Mouse (Mus musculus) intestine, embryonic 15.5 days (tissue): Measurements from ENCODE around the gene Irs2. TPM values are rescaled to one million over a fixed set of nuclear protein-coding genes. Genes with fewer than 3 reads are reported as not detected.

ENCODE experiments used
- ATAC-seq: fragments of 200-750 bp; cut with Nextera tagmentation; 2 replicates; pipeline ENCODE4 v1.8.0; 2017; ENCODE audit warnings: moderate TSS enrichment, moderate library complexity
- H3K27ac ChIP-seq: fragments of 300-500 bp; sonication (generic); 2 replicates; pipeline ENCODE4 v1.5.1; 2015; ENCODE audit warnings: mild to moderate bottlenecking, inconsistent platforms
- H3K27me3 ChIP-seq: fragments of 300-500 bp; sonication (generic); replicated peaks from 2 replicates; pipeline ENCODE4 v1.6.1; 2015; ENCODE audit warnings: inconsistent platforms
- H3K36me3 ChIP-seq: fragments of 300-500 bp; sonication (generic); 2 replicates; pipeline ENCODE4 v1.6.1; 2015; ENCODE audit warnings: inconsistent platforms
- H3K4me1 ChIP-seq: fragments of 300-500 bp; sonication (generic); replicated peaks from 2 replicates; pipeline ENCODE4 v1.6.1; 2015; ENCODE audit warnings: inconsistent platforms
- H3K4me2 ChIP-seq: fragments of 300-500 bp; sonication (generic); replicated peaks from 2 replicates; pipeline ENCODE4 v1.6.1; 2015; ENCODE audit warnings: mild to moderate bottlenecking, inconsistent platforms
- H3K4me3 ChIP-seq: fragments of 300-500 bp; sonication (generic); replicated peaks from 2 replicates; pipeline ENCODE4 v1.5.1; 2015; ENCODE audit warnings: inconsistent platforms
- H3K9ac ChIP-seq: fragments of 300-500 bp; sonication (generic); 2 replicates; pipeline ENCODE4 v1.6.1; 2015; ENCODE audit warnings: inconsistent platforms
- H3K9me3 ChIP-seq: fragments of 300-500 bp; sonication (generic); 2 replicates; pipeline ENCODE4 v1.6.1; 2016; ENCODE audit warnings: inconsistent platforms
- WGBS: fragments of 180-500 bp; shearing (Covaris S2); methylation state at CpG from one replicate; pipeline ENCODE4 v1.1.7; 2015; 5-methylcytosine and 5-hydroxymethylcytosine counted together
- polyA plus RNA-seq: library from polyadenylated mRNA; unstranded; fragments of >200 nt; fragmentation: Nextera tagmentation; extraction: Ambion mirVana; gene quantifications from 2 replicates; pipeline ENCODE4 v1.2.1, GENCODE M21; 2015

The Irs2 gene
- polyA plus RNA-seq, 1 experiment from 2014 or later = 6.1 TPM

GRCm38 (mm10) chr8:10978377-10978776 lies 29.9 kb downstream of the Irs2 start:
- H3K9me3 ChIP-seq = no peaks in the 10 kb centered on the region
- no peaks in the 10 kb centered on the region for H3K27me3 ChIP-seq
- peak; percentile 34 for ATAC-seq
- peaks cover 41% of the 10 kb centered on the region for H3K4me1 ChIP-seq
- H3K4me2 ChIP-seq = peak overlapping the region; percentile 22
- 28% methylated on average over 21 of the region's 21 CpGs for WGBS
- 0 out of 2 replicates have a peak overlapping the region, but pooled peaks have one; percentile 11 for H3K9ac ChIP-seq
- peak overlapping the region; percentile 89 for H3K27ac ChIP-seq
- H3K36me3 ChIP-seq = no peaks in the 10 kb centered on the region
- H3K4me3 ChIP-seq = no peak overlapping the region

DNA sequence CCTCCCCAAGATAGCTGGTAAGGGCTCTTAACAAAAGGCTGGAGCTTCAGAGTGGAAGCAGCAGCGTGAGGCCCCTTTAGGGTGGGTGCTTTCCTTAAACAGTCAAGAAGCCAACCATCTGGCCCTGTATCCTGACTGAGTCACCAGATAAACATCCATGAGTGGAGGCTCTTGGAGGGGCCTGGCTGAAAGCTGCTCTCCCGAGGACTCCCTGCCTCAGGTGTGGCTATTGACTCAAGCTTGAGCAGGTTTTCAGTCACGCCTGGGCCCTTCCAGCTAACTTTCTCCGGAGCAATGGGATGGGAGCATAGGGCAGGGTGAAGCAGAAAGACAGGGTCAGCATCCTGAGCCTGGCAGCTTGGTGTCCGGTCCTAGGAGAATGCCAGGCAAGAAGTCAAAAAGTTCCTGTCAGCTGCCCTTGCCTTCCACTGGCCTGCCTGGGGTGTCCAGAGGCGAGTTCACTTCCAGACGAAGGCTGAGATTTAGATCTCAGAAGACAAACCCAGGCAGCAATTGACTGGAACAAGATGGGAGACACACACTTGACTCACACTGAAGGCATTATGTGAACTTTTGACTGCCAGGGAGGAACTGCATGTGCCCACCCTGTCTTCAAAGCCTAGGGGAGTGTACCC lies 30.4 kb downstream of the Irs2 start:
- Histone ChIP-seq H3K36me3 (no peaks in the 10 kb centered on the region), H3K9me3 (no peaks in the 10 kb centered on the region), H3K9ac (0 out of 2 replicates have a peak overlapping the region, but pooled peaks have one; percentile 11), H3K27me3 (no peaks in the 10 kb centered on the region), H3K4me1 (peaks cover 46% of the 10 kb centered on the region), H3K4me2 (peak overlapping the region; percentile 25; the same call in 1 of the 2 replicates), H3K27ac (peak overlapping the region; percentile 89), H3K4me3 (no peak overlapping the region)
- ATAC-seq = peak; percentile 83
- 28% methylated on average over 7 of the region's 7 CpGs for WGBS

DNA sequence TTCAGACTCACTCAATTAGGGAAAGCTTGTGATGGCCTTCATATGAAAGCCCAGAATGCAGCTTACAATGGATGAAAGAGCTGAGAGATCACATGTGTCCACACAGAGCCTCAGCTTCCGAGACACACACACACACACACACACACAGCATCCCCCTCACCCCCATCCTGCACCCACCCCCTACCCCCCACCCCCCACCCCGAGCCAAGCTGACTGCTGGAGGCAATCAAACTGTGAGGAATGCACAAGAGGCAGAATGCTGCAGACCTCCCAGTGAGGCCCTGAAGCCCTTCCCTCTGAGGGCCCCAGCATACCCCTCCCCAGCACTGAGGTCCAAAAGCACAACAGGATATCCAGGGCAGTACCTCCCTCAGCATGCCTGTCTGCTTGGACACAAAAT lies 33.6 kb downstream of the Irs2 start:
- no peak overlapping the region for H3K4me3 ChIP-seq
- no peak overlapping the region for H3K9ac ChIP-seq
- H3K27me3 ChIP-seq = no peaks in the 10 kb centered on the region
- H3K36me3 ChIP-seq = no peaks in the 10 kb centered on the region
- 9% methylated on average over 2 of the region's 2 CpGs for WGBS
- peak; percentile 37; the same call in 1 of the 2 replicates for ATAC-seq
- peaks cover 54% of the 10 kb centered on the region for H3K4me1 ChIP-seq
- peak overlapping the region; percentile 61 for H3K27ac ChIP-seq
- H3K4me2 ChIP-seq = no peak overlapping the region
- no peaks in the 10 kb centered on the region for H3K9me3 ChIP-seq

GRCm38 (mm10) chr8:10974126-10974525 lies 34.1 kb downstream of the Irs2 start:
- no peak overlapping the region for H3K4me3 ChIP-seq
- peaks cover 54% of the 10 kb centered on the region for H3K4me1 ChIP-seq
- H3K27me3 ChIP-seq = no peaks in the 10 kb centered on the region
- 63% methylated on average over 4 of the region's 4 CpGs for WGBS
- no peak for ATAC-seq
- H3K27ac ChIP-seq = peak overlapping the region; percentile 61
- H3K4me2 ChIP-seq = no peak overlapping the region
- H3K36me3 ChIP-seq = no peaks in the 10 kb centered on the region
- no peaks in the 10 kb centered on the region for H3K9me3 ChIP-seq
- no peak overlapping the region for H3K9ac ChIP-seq

- no peak overlapping the region for H3K9ac ChIP-seq
- no peaks in the 10 kb centered on the region for H3K27me3 ChIP-seq
- H3K4me1 ChIP-seq = peaks cover 45% of the 10 kb centered on the region
- H3K4me3 ChIP-seq = no peak overlapping the region
- H3K36me3 ChIP-seq = no peaks in the 10 kb centered on the region
- 0 out of 2 replicates have a peak overlapping the region, but pooled peaks have one; percentile 2 for H3K27ac ChIP-seq
- H3K9me3 ChIP-seq = no peaks in the 10 kb centered on the region
- WGBS = 42% methylated on average over 9 of the region's 9 CpGs
- no peak overlapping the region for H3K4me2 ChIP-seq
- ATAC-seq = no peak
Observed at GRCm38 (mm10) chr8:10972851-10973452, 35.3 kb downstream of the Irs2 start.

DNA sequence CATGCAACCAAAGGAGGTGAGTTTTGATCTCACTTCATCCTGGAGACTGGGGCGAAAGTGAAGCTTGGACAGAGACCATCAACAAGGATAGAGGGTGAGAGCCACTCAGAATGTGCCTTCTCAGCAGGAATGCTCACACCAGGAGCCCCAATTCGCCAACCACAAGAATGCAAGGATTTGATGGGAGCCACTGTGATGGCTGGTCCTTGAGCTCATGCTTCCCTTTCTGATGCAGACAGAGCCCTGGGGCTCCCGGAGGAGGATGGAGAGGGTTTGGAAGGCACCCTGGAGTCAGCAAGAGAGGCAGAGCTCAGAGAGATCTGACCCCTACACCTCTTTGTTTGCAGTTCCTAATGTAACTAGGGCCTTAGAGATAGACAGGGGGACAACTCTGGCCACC lies 36.3 kb downstream of the Irs2 start:
- Histone ChIP-seq H3K27ac (no peak overlapping the region), H3K9ac (no peak overlapping the region), H3K27me3 (no peaks in the 10 kb centered on the region), H3K36me3 (no peaks in the 10 kb centered on the region), H3K4me3 (no peak overlapping the region), H3K9me3 (no peaks in the 10 kb centered on the region), H3K4me1 (peaks cover 43% of the 10 kb centered on the region), H3K4me2 (no peak overlapping the region)
- 71% methylated on average over 3 of the region's 3 CpGs for WGBS
- no peak for ATAC-seq

DNA sequence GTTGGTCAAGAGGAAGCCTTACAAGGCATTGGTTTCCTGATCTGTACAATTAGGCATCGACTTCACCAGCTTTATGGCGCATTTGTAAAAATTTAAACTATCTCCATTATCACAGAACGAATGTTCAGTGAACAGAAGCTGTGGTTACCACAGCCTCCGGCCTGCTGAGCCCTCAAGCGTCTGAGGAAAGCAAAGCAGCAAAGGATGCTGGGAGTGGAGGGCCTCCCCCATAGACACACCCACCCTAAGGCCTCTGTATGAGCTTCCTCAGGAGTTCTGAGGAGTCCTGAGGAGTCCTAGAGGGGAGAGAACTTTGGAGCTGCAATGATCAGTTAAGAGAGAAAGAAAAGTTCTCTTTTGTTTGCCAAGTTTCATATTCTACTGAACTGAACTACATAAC lies 36.7 kb downstream of the Irs2 start:
- H3K4me1 ChIP-seq = peaks cover 43% of the 10 kb centered on the region

DNA sequence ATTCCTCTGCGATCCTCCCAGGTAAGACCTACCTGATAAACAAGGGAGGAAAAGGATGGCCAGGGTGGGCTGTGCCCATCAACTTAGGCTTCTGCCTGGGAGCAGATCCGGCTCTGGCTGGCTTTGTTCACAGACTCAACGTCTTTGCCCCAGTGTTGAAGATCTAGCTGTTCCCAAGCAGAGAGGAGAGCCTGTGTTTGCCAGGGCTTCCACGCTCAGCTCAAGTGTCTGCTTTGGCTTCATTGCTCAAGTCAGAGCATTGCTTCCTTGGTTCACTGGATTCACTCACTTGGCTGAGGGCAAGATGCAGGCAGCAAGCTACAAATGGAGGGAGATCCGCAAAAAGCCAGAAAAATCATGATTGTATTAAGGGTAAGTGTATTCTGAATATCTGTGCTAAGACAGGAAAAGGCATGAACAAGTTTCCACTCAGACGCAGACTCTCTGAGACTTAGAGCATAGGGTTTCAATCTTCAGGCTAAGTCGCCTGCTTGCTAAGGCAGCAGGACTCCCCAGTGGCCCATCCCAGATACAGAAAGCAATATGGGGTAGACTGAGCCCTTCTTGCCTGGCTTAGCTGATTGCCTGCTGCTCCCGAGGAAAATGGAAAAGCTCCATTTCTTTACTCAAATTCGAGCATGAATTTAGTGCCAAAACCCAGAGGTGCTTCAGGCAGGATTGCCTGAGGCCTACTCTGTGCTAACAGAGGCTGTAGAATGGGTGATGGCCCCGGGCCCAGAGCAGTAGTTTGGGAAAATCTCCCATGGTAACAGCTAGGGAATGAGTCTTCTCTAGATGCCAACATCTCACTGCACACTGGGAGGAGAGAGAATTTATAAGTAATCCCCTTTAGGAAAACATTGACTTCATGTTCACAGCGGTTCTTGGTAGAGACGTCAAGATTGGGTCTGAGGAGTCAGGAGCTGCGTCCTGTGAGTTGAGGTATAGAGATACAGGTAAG lies 37.5 kb downstream of the Irs2 start:
- H3K36me3 ChIP-seq = no peaks in the 10 kb centered on the region
- no peak overlapping the region for H3K4me2 ChIP-seq
- no peak overlapping the region for H3K9ac ChIP-seq
- WGBS = 82% methylated on average over 13 of the region's 13 CpGs
- no peaks in the 10 kb centered on the region for H3K9me3 ChIP-seq
- H3K4me1 ChIP-seq = peaks cover 37% of the 10 kb centered on the region
- no peak for ATAC-seq
- no peaks in the 10 kb centered on the region for H3K27me3 ChIP-seq
- H3K27ac ChIP-seq = no peak overlapping the region
- H3K4me3 ChIP-seq = no peak overlapping the region

More for the DNA sequence above, 36.7 kb downstream of the Irs2 start:
- ATAC-seq = no peak
- no peak overlapping the region for H3K27ac ChIP-seq
- 84% methylated on average over 5 of the region's 5 CpGs for WGBS
- H3K9ac ChIP-seq = no peak overlapping the region
- H3K4me3 ChIP-seq = no peak overlapping the region
- H3K27me3 ChIP-seq = no peaks in the 10 kb centered on the region
- H3K4me2 ChIP-seq = no peak overlapping the region
- H3K36me3 ChIP-seq = no peaks in the 10 kb centered on the region
- no peaks in the 10 kb centered on the region for H3K9me3 ChIP-seq

GRCm38 (mm10) chr8:10968687-10969086 lies 39.6 kb downstream of the Irs2 start:
- no peaks in the 10 kb centered on the region for H3K27me3 ChIP-seq
- no peak for ATAC-seq
- H3K9ac ChIP-seq = no peak overlapping the region
- no peaks in the 10 kb centered on the region for H3K36me3 ChIP-seq
- peaks cover 42% of the 10 kb centered on the region for H3K4me1 ChIP-seq
- no peak overlapping the region for H3K4me2 ChIP-seq
- no peak overlapping the region for H3K4me3 ChIP-seq
- H3K9me3 ChIP-seq = no peaks in the 10 kb centered on the region
- H3K27ac ChIP-seq = no peak overlapping the region
- WGBS = 48% methylated on average over 7 of the region's 7 CpGs

- WGBS = 10% methylated on average over 6 of the region's 6 CpGs
- peak; percentile 66 for ATAC-seq
- Histone ChIP-seq H3K4me1 (peaks cover 48% of the 10 kb centered on the region), H3K36me3 (no peaks in the 10 kb centered on the region), H3K9ac (no peak overlapping the region), H3K27me3 (no peaks in the 10 kb centered on the region), H3K27ac (peak overlapping the region; percentile 61), H3K4me2 (peak overlapping the region; percentile 28), H3K4me3 (no peak overlapping the region), H3K9me3 (no peaks in the 10 kb centered on the region)
Observed at GRCm38 (mm10) chr8:10965401-10966117, 42.7 kb downstream of the Irs2 start.

DNA sequence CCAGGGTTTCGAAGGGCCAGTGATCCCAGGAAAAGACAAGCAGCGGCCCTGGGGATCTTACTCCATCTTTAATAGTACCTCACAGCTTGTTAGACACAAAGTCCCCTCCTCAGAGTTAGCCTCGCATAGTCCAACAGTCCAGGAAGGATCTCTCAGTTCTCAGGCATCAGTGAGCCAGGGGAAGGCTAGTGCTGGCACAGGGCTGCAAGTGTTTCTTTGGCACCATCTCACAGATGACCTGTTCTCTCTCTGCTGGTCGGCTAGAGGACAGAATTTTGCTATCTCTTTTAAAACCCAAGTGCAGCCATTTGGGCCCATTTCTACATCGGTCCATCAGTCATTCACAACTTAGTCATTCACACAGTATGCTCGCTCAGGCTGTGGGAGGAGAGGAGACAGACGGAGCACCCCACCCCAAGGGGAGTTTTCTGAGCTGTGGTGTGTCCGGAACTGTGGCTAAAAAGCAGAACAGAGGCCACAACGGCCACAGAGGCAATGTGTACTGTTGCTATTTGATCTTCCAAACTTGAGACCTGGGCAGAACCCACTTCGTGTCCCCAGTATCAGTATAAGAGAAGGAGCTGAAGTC lies 43.7 kb downstream of the Irs2 start:
- Histone ChIP-seq H3K4me2 (no peak overlapping the region), H3K9ac (no peak overlapping the region), H3K4me1 (peaks cover 52% of the 10 kb centered on the region), H3K36me3 (no peaks in the 10 kb centered on the region), H3K9me3 (no peaks in the 10 kb centered on the region), H3K27me3 (no peaks in the 10 kb centered on the region), H3K4me3 (no peak overlapping the region), H3K27ac (peak overlapping the region; percentile 61)
- WGBS = 63% methylated on average over 10 of the region's 10 CpGs
- no peak for ATAC-seq
